Mouse (Mus musculus) neural tube, embryonic 12.5 days (tissue): ENCODE measurements at regions not wholly inside any gene's neighbourhood (a gene's known extent, or its start where the extent isn't known, plus 50 kb on each side); places are given as distances from the start of the nearest gene placed in this dataset.

Experiments
- ATAC-seq: fragments of 200-750 bp; cut with Nextera tagmentation; 2 replicates; pipeline ENCODE4 v1.8.0; 2017; ENCODE audit warnings: low read depth, mild to moderate bottlenecking, moderate TSS enrichment, moderate library complexity; ENCODE audit not compliant: low FRiP score
- H3K27ac ChIP-seq: fragments of 300-500 bp; sonication (generic); 2 replicates; pipeline ENCODE4 v1.5.1; 2016
- H3K27me3 ChIP-seq: fragments of 300-500 bp; sonication (generic); replicated peaks from 2 replicates; pipeline ENCODE4 v1.6.1; 2016; ENCODE audit warnings: mild to moderate bottlenecking
- H3K36me3 ChIP-seq: fragments of 300-500 bp; sonication (generic); 2 replicates; pipeline ENCODE4 v1.6.1; 2016; ENCODE audit warnings: mild to moderate bottlenecking
- H3K4me1 ChIP-seq: fragments of 300-500 bp; sonication (generic); 2 replicates; pipeline ENCODE4 v1.6.1; 2016
- H3K4me2 ChIP-seq: fragments of 300-500 bp; sonication (generic); replicated peaks from 2 replicates; pipeline ENCODE4 v1.6.1; 2016; ENCODE audit warnings: mild to moderate bottlenecking
- H3K4me3 ChIP-seq: fragments of 300-500 bp; sonication (generic); 2 replicates; pipeline ENCODE4 v1.5.1; 2016
- H3K9ac ChIP-seq: fragments of 300-500 bp; sonication (generic); 2 replicates; pipeline ENCODE4 v1.6.1; 2016; ENCODE audit warnings: mild to moderate bottlenecking
- H3K9me3 ChIP-seq: fragments of 300-500 bp; sonication (generic); 2 replicates; pipeline ENCODE4 v1.6.1; 2016; ENCODE audit warnings: mild to moderate bottlenecking
- WGBS: fragments of 180-500 bp; shearing (Covaris S2); methylation state at CpG from one replicate; pipeline ENCODE4 v1.1.7; 2016; 5-methylcytosine and 5-hydroxymethylcytosine counted together

DNA sequence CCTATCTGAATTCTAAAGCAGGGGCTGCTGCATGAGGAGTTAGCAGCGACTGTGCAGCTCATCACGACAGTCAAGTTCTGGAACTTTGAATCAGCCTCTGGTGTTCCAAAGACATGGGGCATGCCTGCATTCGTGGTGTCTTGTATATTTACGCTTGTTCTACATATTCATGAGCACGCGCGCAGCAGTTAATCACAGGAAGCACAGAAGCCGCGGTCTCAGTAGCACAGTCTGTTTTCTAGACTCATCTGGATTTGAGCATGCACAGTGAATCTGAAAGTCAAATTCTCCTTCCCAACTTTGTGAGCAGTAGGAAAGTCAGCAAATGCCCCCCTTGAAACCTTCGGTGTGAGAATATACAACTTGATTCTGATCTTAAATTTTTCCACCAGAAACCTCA lies 327.3 kb downstream of the Plk2 start:
- ATAC-seq = peak; percentile 37; the same call in 1 of the 2 replicates
- no peak overlapping the region for H3K9ac ChIP-seq
- H3K27me3 ChIP-seq = no peaks in the 10 kb centered on the region
- no peaks in the 10 kb centered on the region for H3K36me3 ChIP-seq
- H3K27ac ChIP-seq = no peak overlapping the region
- WGBS = 58% methylated on average over 10 of the region's 10 CpGs
- no peak overlapping the region for H3K4me3 ChIP-seq
- H3K9me3 ChIP-seq = no peaks in the 10 kb centered on the region
- H3K4me2 ChIP-seq = no peak overlapping the region
- H3K4me1 ChIP-seq = no peaks in the 10 kb centered on the region

DNA sequence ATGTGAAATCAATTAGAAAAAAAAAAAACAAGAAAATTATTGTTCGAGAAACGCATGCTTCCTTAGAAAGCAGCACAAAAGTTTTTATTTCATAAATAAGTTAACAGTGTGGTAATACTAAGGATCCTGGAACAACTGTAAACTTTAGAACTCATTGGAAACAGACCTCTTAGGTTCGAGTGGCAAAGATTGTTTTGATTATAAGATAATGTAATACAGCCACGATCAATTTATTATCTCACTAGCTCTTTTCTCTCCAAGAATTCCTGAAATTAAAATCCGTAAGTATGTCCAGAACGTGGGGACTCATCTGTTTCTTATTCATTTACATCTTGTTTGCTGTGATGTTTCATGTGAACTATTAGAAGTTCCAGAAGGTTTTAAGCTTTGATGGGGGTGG lies 327.9 kb downstream of the Plk2 start:
- H3K4me1 ChIP-seq = no peaks in the 10 kb centered on the region
- no peaks in the 10 kb centered on the region for H3K36me3 ChIP-seq
- H3K9me3 ChIP-seq = no peaks in the 10 kb centered on the region
- H3K27me3 ChIP-seq = no peaks in the 10 kb centered on the region
- no peak for ATAC-seq
- no peak overlapping the region for H3K9ac ChIP-seq
- H3K4me2 ChIP-seq = no peak overlapping the region
- 80% methylated on average over 6 of the region's 6 CpGs for WGBS
- H3K4me3 ChIP-seq = no peak overlapping the region
- H3K27ac ChIP-seq = no peak overlapping the region

DNA sequence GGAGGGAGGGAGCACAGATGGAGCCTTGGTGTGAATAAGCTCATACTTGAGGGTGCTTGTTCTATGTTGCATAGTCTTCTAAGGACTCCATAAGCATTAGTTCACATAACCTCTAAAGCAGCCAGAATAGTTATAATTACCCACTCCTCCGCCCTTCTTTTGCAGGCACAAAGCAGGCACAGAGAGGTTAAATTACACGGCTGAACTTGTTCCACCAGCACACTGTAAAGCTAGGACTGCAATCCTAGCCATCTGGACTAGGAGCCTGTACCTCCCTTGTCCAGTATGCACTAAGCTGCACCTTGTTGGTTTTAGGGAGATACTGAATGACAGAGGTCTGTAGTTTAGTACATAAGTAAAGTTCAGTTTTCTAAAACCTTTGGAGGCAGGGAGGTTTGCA lies 330.0 kb downstream of the Plk2 start:
- no peak overlapping the region for H3K4me2 ChIP-seq
- 73% methylated on average over 2 of the region's 2 CpGs for WGBS
- no peaks in the 10 kb centered on the region for H3K4me1 ChIP-seq
- H3K36me3 ChIP-seq = no peaks in the 10 kb centered on the region
- no peaks in the 10 kb centered on the region for H3K27me3 ChIP-seq
- no peak overlapping the region for H3K4me3 ChIP-seq
- H3K27ac ChIP-seq = no peak overlapping the region
- no peak for ATAC-seq
- H3K9ac ChIP-seq = no peak overlapping the region
- no peaks in the 10 kb centered on the region for H3K9me3 ChIP-seq

GRCm38 (mm10) chr13:110725821-110726220 lies 331.0 kb downstream of the Plk2 start:
- 88% methylated on average over 3 of the region's 3 CpGs for WGBS
- ATAC-seq = no peak
- H3K27me3 ChIP-seq = no peaks in the 10 kb centered on the region

GRCm38 (mm10) chr13:110735511-110735910 lies 340.7 kb downstream of the Plk2 start:
- no peak overlapping the region for H3K4me2 ChIP-seq
- ATAC-seq = no peak
- no peaks in the 10 kb centered on the region for H3K36me3 ChIP-seq
- H3K4me3 ChIP-seq = no peak overlapping the region
- no peaks in the 10 kb centered on the region for H3K9me3 ChIP-seq
- H3K27ac ChIP-seq = no peak overlapping the region
- no peak overlapping the region for H3K9ac ChIP-seq
- 68% methylated on average over 5 of the region's 5 CpGs for WGBS
- H3K4me1 ChIP-seq = no peaks in the 10 kb centered on the region
- H3K27me3 ChIP-seq = no peaks in the 10 kb centered on the region

More at GRCm38 (mm10) chr13:110725821-110726220, 331.0 kb downstream of the Plk2 start:
- H3K9ac ChIP-seq = no peak overlapping the region
- H3K4me3 ChIP-seq = no peak overlapping the region
- no peak overlapping the region for H3K27ac ChIP-seq
- no peaks in the 10 kb centered on the region for H3K9me3 ChIP-seq
- no peak overlapping the region for H3K4me2 ChIP-seq
- H3K36me3 ChIP-seq = no peaks in the 10 kb centered on the region
- H3K4me1 ChIP-seq = no peaks in the 10 kb centered on the region

DNA sequence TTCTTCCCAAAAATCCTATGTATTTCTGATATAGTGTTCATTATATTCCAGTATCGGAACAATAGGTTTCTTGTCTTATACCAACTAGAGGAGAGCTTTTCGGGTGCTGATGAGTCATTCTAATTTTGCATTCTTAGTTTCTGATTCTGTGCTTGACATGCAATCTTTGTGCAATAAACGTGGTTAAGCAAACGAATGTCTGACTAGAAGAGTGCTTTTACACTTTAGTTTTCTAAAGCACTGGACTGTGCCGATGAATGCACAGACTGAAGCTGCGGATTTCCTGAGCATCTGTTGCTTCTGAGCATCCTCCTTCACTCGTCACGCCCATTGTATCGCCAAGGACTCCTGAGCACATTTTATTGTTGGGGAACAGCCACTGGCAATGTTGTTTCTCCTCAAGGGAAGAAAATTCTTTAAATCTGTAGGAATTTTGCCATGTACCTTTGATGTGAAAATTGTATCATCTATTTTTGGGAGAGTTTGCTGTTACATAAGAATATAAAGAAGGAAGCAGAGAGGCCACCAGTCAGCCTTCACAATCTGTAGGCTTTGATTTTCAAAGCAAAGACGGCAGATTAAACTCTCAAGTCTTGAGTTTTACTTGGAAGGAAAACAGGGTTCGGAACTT lies 346.8 kb downstream of the Plk2 start:
- Histone ChIP-seq H3K4me3 (no peak overlapping the region), H3K9ac (no peak overlapping the region), H3K27me3 (no peaks in the 10 kb centered on the region), H3K27ac (no peak overlapping the region), H3K4me2 (no peak overlapping the region), H3K36me3 (no peaks in the 10 kb centered on the region), H3K4me1 (no peaks in the 10 kb centered on the region), H3K9me3 (no peaks in the 10 kb centered on the region)
- no peak for ATAC-seq
- 80% methylated on average over 11 of the region's 11 CpGs for WGBS

GRCm38 (mm10) chr13:110747223-110747868 lies 352.5 kb downstream of the Plk2 start:
- no peaks in the 10 kb centered on the region for H3K9me3 ChIP-seq
- ATAC-seq = no peak
- no peak overlapping the region for H3K4me2 ChIP-seq
- no peak overlapping the region for H3K27ac ChIP-seq
- WGBS = 64% methylated on average over 6 of the region's 6 CpGs
- H3K9ac ChIP-seq = no peak overlapping the region
- no peak overlapping the region for H3K4me3 ChIP-seq
- H3K4me1 ChIP-seq = no peaks in the 10 kb centered on the region
- H3K27me3 ChIP-seq = no peaks in the 10 kb centered on the region
- no peaks in the 10 kb centered on the region for H3K36me3 ChIP-seq

GRCm38 (mm10) chr13:110752746-110753145 lies 357.9 kb downstream of the Plk2 start:
- Histone ChIP-seq H3K9me3 (no peaks in the 10 kb centered on the region), H3K4me2 (no peak overlapping the region), H3K4me3 (no peak overlapping the region), H3K27me3 (no peaks in the 10 kb centered on the region), H3K27ac (no peak overlapping the region), H3K4me1 (no peaks in the 10 kb centered on the region), H3K36me3 (no peaks in the 10 kb centered on the region), H3K9ac (no peak overlapping the region)
- WGBS = 85% methylated on average over 4 of the region's 4 CpGs
- ATAC-seq = no peak

DNA sequence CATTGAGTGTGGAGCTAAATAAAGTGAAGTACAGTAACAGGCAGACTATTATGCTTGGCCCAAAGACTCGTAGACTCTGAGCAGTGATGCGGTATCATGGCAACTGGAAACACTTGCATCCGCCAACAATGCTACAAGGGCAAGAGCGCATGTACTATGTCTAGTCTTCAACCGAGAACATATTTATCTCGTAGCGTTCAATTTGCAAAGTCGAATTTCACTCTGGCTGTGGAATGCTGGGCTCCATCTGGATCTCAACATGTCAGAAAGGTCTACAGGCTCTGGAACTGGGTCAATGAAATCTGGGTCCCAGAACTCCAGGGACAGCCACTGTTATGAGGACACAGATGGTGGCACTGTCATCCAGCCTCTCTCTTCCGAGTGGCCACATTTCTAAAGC lies 359.7 kb downstream of the Plk2 start:
- Histone ChIP-seq H3K9ac (no peak overlapping the region), H3K36me3 (no peaks in the 10 kb centered on the region), H3K9me3 (no peaks in the 10 kb centered on the region), H3K4me1 (no peaks in the 10 kb centered on the region), H3K4me3 (no peak overlapping the region), H3K27me3 (no peaks in the 10 kb centered on the region), H3K4me2 (no peak overlapping the region), H3K27ac (no peak overlapping the region)
- WGBS = 89% methylated on average over 9 of the region's 9 CpGs
- ATAC-seq = no peak

DNA sequence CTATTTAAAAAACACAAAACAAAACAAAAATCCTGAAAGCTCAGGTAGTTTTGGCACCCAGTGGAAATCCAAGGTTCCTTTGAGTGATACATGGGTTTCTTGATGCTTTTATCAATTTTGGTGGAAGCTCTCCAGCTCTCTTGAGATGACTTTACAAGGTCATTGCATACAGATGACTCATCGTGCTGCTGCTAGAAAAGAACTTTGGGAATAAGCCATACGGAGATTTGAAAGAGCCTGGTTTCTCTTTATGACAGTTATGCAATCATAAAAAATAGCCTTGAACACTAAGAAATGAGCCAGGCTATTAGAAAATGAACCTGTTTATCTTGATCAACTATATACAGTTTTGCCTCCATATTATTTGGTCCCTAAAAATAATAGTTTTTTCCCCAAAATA lies 362.0 kb downstream of the Plk2 start:
- 92% methylated on average over 2 of the region's 2 CpGs for WGBS

GRCm38 (mm10) chr13:110769210-110769609 lies 374.4 kb downstream of the Plk2 start:
- no peak for ATAC-seq
- H3K9me3 ChIP-seq = no peaks in the 10 kb centered on the region

More for the DNA sequence above, 362.0 kb downstream of the Plk2 start:
- no peak overlapping the region for H3K4me2 ChIP-seq
- no peaks in the 10 kb centered on the region for H3K9me3 ChIP-seq
- H3K27ac ChIP-seq = no peak overlapping the region
- no peaks in the 10 kb centered on the region for H3K4me1 ChIP-seq
- H3K9ac ChIP-seq = no peak overlapping the region
- H3K27me3 ChIP-seq = no peaks in the 10 kb centered on the region
- no peaks in the 10 kb centered on the region for H3K36me3 ChIP-seq
- no peak overlapping the region for H3K4me3 ChIP-seq
- ATAC-seq = no peak

DNA sequence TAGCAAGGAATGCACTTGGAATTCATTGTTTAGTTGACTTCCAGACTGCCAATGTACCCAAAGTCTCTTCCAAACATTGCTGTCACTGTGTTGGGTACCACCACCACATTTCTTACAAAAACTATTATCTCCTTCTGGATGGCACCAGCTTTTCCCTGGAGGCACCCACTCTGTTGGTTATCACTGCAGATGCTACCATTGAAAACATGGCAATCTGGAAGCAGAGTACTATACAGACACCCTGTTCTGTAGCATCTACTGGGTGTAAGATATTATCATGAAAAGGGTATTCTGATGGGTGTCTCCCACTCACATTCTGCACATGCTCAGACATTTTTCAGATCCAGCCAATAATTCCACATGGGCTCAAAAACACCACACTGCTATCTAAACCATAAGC lies 380.4 kb downstream of the Plk2 start:
- Histone ChIP-seq H3K4me3 (no peak overlapping the region), H3K4me2 (no peak overlapping the region), H3K9ac (no peak overlapping the region), H3K9me3 (no peaks in the 10 kb centered on the region), H3K27me3 (no peaks in the 10 kb centered on the region), H3K36me3 (no peaks in the 10 kb centered on the region), H3K4me1 (no peaks in the 10 kb centered on the region), H3K27ac (no peak overlapping the region)
- no peak for ATAC-seq

More at GRCm38 (mm10) chr13:110769210-110769609, 374.4 kb downstream of the Plk2 start:
- no peak overlapping the region for H3K27ac ChIP-seq
- H3K27me3 ChIP-seq = no peaks in the 10 kb centered on the region
- no peak overlapping the region for H3K4me2 ChIP-seq
- no peak overlapping the region for H3K4me3 ChIP-seq
- H3K9ac ChIP-seq = no peak overlapping the region
- H3K36me3 ChIP-seq = no peaks in the 10 kb centered on the region
- no peaks in the 10 kb centered on the region for H3K4me1 ChIP-seq

GRCm38 (mm10) chr13:110784162-110784785 lies 389.4 kb downstream of the Plk2 start:
- H3K4me1 ChIP-seq = no peaks in the 10 kb centered on the region
- H3K27ac ChIP-seq = no peak overlapping the region
- H3K27me3 ChIP-seq = no peaks in the 10 kb centered on the region
- H3K4me2 ChIP-seq = no peak overlapping the region
- no peak overlapping the region for H3K9ac ChIP-seq
- WGBS = 77% methylated on average over 12 of the region's 12 CpGs
- ATAC-seq = no peak
- no peaks in the 10 kb centered on the region for H3K36me3 ChIP-seq
- H3K4me3 ChIP-seq = no peak overlapping the region
- no peaks in the 10 kb centered on the region for H3K9me3 ChIP-seq
